Mouse (Mus musculus) cerebellum, adult (tissue): Measurements from ENCODE around the gene Nyap1.
"Not testable (repeated sequence)": the region's sequence is repeated elsewhere in the genome, so short reads cannot be mapped to it uniquely, and the experiment has no call there.

Experiments used
- ATAC-seq: cut with Nextera tagmentation; 2 replicates; pipeline ENCODE4 v1.9.2; 2017; ENCODE audit warnings: mild to moderate bottlenecking, moderate library complexity, mixed read lengths; ENCODE audit not compliant: insufficient number of reproducible peaks, low FRiP score, low TSS enrichment

Nyap1 gene

GRCm38 (mm10) chr5:137746282-137746850 is 5.0 kb upstream of the Nyap1 start:
- no peak for ATAC-seq

GRCm38 (mm10) chr5:137745214-137746171 is 4.1 kb upstream of the Nyap1 start, which contains the start of gene Tsc22d4:
Tsc22d4 (plus strand) TSS chr5:137745730.
- ATAC-seq: peak; percentile 62; the same call in 1 of the 2 replicates

- ATAC-seq: no peak
Measured at GRCm38 (mm10) chr5:137744197-137744596, 2.8 kb upstream of the Nyap1 start.

- no peak for ATAC-seq
Measured at GRCm38 (mm10) chr5:137742836-137743235, 1.4 kb upstream of the Nyap1 start.

GRCm38 (mm10) chr5:137742048-137742447 is 641 bp upstream of the Nyap1 start:
- ATAC-seq: no peak

- ATAC-seq: 0 out of 2 replicates have a peak, but pooled peaks have one; percentile 3
Measured at GRCm38 (mm10) chr5:137740506-137740905, 901 bp downstream of the Nyap1 start.

GRCm38 (mm10) chr5:137739471-137739870 is 1.9 kb downstream of the Nyap1 start:
- ATAC-seq: no peak

- ATAC-seq: no peak
Measured at GRCm38 (mm10) chr5:137738516-137738915, 2.9 kb downstream of the Nyap1 start.

GRCm38 (mm10) chr5:137737400-137737940 is 3.9 kb downstream of the Nyap1 start:
- no peak for ATAC-seq

GRCm38 (mm10) chr5:137734289-137735061 is 6.9 kb downstream of the Nyap1 start:
- no peak for ATAC-seq

GRCm38 (mm10) chr5:137733638-137734288 is 7.6 kb downstream of the Nyap1 start:
- no peak for ATAC-seq

- ATAC-seq: no peak
Measured at GRCm38 (mm10) chr5:137726767-137727166, 14.6 kb downstream of the Nyap1 start.

GRCm38 (mm10) chr5:137723840-137724239 is 17.6 kb downstream of the Nyap1 start:
- ATAC-seq: no peak

GRCm38 (mm10) chr5:137720558-137721164 is 20.7 kb downstream of the Nyap1 start:
- ATAC-seq: not testable (repeated sequence)

GRCm38 (mm10) chr5:137719088-137719487 is 22.3 kb downstream of the Nyap1 start:
- ATAC-seq: no peak

GRCm38 (mm10) chr5:137718020-137718790 is 23.2 kb downstream of the Nyap1 start:
- no peak for ATAC-seq

GRCm38 (mm10) chr5:137715685-137716084 is 25.7 kb downstream of the Nyap1 start:
- no peak for ATAC-seq

- no peak for ATAC-seq
Measured at GRCm38 (mm10) chr5:137713454-137713853, 28.0 kb downstream of the Nyap1 start.
